Comparison of ENCODE assay signal across 8 mouse cellular contexts in the genomic region with DNA sequence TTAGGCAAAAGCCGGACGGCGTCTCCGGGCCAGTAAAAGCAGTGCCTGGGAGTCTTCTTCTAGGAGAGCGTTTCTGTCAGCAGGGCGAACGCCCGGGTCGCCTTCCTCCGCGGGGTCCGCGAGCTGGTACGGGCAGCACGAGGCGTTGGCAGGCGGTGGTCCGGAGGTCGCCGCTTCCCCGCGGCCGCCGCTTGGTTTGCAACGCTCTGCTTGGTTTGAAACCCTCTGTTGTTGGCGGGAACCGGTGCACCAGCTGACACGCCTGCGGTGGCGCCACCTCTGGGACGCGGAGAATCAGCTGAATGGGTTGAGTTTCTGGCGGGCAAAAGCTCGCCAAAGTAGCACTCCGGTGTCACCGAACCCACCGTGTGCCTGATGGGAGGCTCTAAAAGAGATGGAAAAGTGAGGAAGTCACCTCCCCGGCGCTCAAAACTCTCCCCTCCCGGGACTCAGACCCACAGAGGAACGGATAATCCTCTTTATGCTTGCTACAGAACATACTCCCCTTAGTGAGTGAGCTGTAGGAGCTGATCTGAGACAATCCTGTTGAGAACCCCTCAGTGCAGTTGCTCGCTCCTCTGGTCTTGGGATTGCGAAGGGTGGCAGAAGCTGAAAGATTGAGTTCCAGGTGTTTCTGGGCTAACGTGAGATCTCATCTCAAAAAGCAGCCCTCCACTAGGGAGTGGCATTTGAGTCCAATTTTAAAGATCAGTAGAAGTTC. TPM values are rescaled to one million over a fixed set of nuclear protein-coding genes. Genes with fewer than 3 reads are reported as not detected.
DNase-seq lines count a peak whose midpoint lies in the region; ATAC-seq and TF ChIP-seq lines count a peak whose summit lies in the region.

No protein-coding gene starts in this region.

- peak; percentile 75 for ATAC-seq in forebrain, embryonic 13.5 days
- ATAC-seq in lung, embryonic 16.5 days (ENCODE audit: low read depth): peak; percentile 77

- TF ChIP-seq CTCF in E14TG2a.4 (conservative IDR thresholded peaks at IDR 0.05; ENCODE audit: low read length): no peak

- no peaks in the 10 kb centered on the region for H3K9me3 ChIP-seq in E14TG2a.4 (ENCODE audit: low read length)
- no peaks in the 10 kb centered on the region for H3K9me3 ChIP-seq in forebrain, embryonic 13.5 days (replicated peaks)
- H3K9me3 ChIP-seq in lung, embryonic 16.5 days (ENCODE audit: control insufficient read depth, low read length): no peaks in the 10 kb centered on the region

- peak overlapping the region; percentile 74 for H3K4me2 ChIP-seq in forebrain, embryonic 13.5 days
- peak overlapping the region; percentile 96 for H3K4me2 ChIP-seq in lung, embryonic 16.5 days (ENCODE audit: low read depth, low read length)

- intact Hi-C loops in heart, postnatal 14 days (cut with DNase I): loop anchor here (10.0 kb wide), 3 partner anchors 65 to 385 kb away; a partner anchor contains a TSS

- H3K4me1 ChIP-seq in E14TG2a.4 (replicated peaks; ENCODE audit: low read depth, low read length): peaks cover 19% of the 10 kb centered on the region
- H3K4me1 ChIP-seq in forebrain, embryonic 13.5 days: peaks cover 24% of the 10 kb centered on the region
- H3K4me1 ChIP-seq in lung, embryonic 16.5 days (replicated peaks; ENCODE audit: control insufficient read depth, insufficient read depth, low read length): peaks cover 8% of the 10 kb centered on the region; the same call in 1 of the 2 replicates

- H3K27me3 ChIP-seq in E14TG2a.4 (ENCODE audit: insufficient read depth, low read length): peaks cover 7% of the 10 kb centered on the region
- H3K27me3 ChIP-seq in forebrain, embryonic 13.5 days: peaks cover 2% of the 10 kb centered on the region; the same call in 1 of the 2 replicates
- H3K27me3 ChIP-seq in lung, embryonic 16.5 days (ENCODE audit: control insufficient read depth, insufficient read depth, low read depth, low read length): no peaks in the 10 kb centered on the region

- DNase-seq in adrenal gland, postnatal 36 days: peak; percentile 84 to 85
- peak; percentile 70 to 76 for DNase-seq in heart, postnatal 14 days
- DNase-seq in layer of hippocampus, adult 18-20 months (ENCODE audit: low spot score in 2 of 2): peak; percentile 44 to 80
- peak; percentile 75 for DNase-seq in ovary, postnatal 36 days (ENCODE audit: low spot score)
- DNase-seq in thymus, postnatal 4 days: peak; percentile 87

- under 1% methylated on average over 44 of the region's 44 CpGs for WGBS in forebrain, embryonic 13.5 days
- under 1% methylated on average over 44 of the region's 44 CpGs for WGBS in lung, embryonic 16.5 days

- peak overlapping the region; percentile 92 for H3K27ac ChIP-seq in forebrain, embryonic 13.5 days
- peak overlapping the region; percentile 81 for H3K27ac ChIP-seq in lung, embryonic 16.5 days (ENCODE audit: low read length)

- H3K4me3 ChIP-seq in E14TG2a.4 (replicated peaks; ENCODE audit: low read length): peak overlapping the region; percentile 98
- H3K4me3 ChIP-seq in forebrain, embryonic 13.5 days: peak overlapping the region; percentile 81
- H3K4me3 ChIP-seq in lung, embryonic 16.5 days (ENCODE audit: low read length): peak overlapping the region; percentile 86

- no peaks in the 10 kb centered on the region for H3K36me3 ChIP-seq in E14TG2a.4 (ENCODE audit: insufficient read depth, low read length)
- peaks cover 4% of the 10 kb centered on the region; the same call in 1 of the 2 replicates for H3K36me3 ChIP-seq in forebrain, embryonic 13.5 days (ENCODE audit: poor library complexity, severe bottlenecking)
- H3K36me3 ChIP-seq in lung, embryonic 16.5 days (ENCODE audit: control insufficient read depth, insufficient read depth, low read length): no peaks in the 10 kb centered on the region

- H3K9ac ChIP-seq in forebrain, embryonic 13.5 days: peak overlapping the region; percentile 91
- peak overlapping the region; percentile 87 for H3K9ac ChIP-seq in lung, embryonic 16.5 days (ENCODE audit: low read length)

RNA-seq across cellular contexts. Expression of a gene that starts 0.6 kb away (rescaled TPM):
- 10 to 100 TPM; 16.6 to 17.8 TPM for total RNA-seq in adrenal gland, postnatal 36 days (2021)
- 49.6 and 51.9 TPM in 2 replicates for polyA plus RNA-seq in forebrain, embryonic 13.5 days (2015; fragmentation: Nextera tagmentation; extraction: Ambion mirVana)
- 10 to 100 TPM; 11.3 to 12.3 TPM for total RNA-seq in heart, postnatal 14 days (2021)
- 10 to 100 TPM; 60.5 to 62.9 TPM for total RNA-seq in layer of hippocampus, adult 18-20 months (2021)
- 23.0 and 24.8 TPM in 2 replicates for polyA plus RNA-seq in lung, embryonic 16.5 days (2015; fragmentation: Nextera tagmentation; extraction: Ambion mirVana)

RNA-seq across cellular contexts. Expression of a gene that starts 18.6 kb away (rescaled TPM):
- not detected for total RNA-seq in adrenal gland, postnatal 36 days (2021)
- not detected in 2 replicates for polyA plus RNA-seq in forebrain, embryonic 13.5 days (2015; fragmentation: Nextera tagmentation; extraction: Ambion mirVana)
- total RNA-seq in heart, postnatal 14 days (2021): not detected
- not detected for total RNA-seq in layer of hippocampus, adult 18-20 months (2021)
- polyA plus RNA-seq in lung, embryonic 16.5 days (2015; fragmentation: Nextera tagmentation; extraction: Ambion mirVana): 0.23 TPM in 1 of 2 replicates, not detected in the other

Comparison
In these comparisons a context has a peak if more than half of its experiments do, and no peak if none do; other contexts are left out.
1. Peak in every context shown above with its lines: DNase-seq, ATAC-seq, H3K4me3 ChIP-seq and H3K27ac ChIP-seq.